Mouse (Mus musculus): ENCODE results near the gene Pknox1.
A peak's percentile ranks its signal among the peaks of the same experiment; 100 is the strongest.
"Not testable (repeated sequence)": the region's sequence is repeated elsewhere in the genome, so short reads cannot be mapped to it uniquely, and the experiment has no call there.

The Pknox1 gene

DNA sequence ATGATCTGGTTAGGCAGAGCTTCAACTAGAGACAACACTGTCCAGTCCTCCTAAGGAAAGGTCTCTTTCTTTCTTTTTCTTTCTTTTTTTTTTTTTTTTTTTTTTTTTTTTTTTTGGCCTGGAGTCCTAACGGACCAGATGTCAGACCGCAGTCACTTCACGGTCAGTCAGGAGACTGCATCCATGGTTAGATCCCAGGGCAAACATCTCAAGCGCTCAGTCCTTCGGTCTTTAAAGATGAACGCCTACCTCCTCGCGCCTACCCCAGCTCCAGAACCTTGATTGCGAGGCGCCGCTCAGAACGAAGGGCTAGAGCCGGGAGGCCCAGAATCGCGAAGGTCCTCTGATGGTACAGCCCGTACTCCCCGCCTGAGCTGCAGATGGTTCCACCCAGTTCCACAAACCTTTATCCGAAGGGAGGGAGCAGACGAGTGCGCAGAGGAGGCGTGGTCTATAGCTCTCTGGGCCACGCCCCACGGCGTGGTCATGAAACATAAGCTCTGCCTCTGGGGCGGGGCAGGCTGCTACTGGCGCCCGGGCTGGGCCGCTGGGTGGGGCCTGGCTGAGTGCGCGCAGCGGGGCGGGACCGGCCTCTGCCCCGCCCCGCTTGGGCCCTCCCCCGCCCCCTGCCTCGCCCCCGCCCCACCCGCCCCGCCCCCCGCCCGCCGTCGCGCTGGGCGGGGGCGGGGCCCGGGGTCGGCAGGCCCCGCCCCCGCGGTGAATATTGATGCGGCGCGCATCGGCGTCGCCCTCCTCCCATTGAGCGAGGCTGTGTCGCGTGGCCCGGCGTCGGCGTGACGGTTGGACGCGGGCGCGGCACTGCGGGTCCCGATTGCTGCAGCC, at the start of gene Pknox1:
Gene Pknox1 (plus strand): TSS at position 720 of the 843 bp plus-strand sequence.
- peak; percentile 100 for DNase-seq (ENCODE audit: low read depth, low spot score)

GRCm38 (mm10) chr17:31519344-31519945, 45.1 kb upstream of the Pknox1 start:
- no peak for DNase-seq (ENCODE audit: low read depth, low spot score)

DNA sequence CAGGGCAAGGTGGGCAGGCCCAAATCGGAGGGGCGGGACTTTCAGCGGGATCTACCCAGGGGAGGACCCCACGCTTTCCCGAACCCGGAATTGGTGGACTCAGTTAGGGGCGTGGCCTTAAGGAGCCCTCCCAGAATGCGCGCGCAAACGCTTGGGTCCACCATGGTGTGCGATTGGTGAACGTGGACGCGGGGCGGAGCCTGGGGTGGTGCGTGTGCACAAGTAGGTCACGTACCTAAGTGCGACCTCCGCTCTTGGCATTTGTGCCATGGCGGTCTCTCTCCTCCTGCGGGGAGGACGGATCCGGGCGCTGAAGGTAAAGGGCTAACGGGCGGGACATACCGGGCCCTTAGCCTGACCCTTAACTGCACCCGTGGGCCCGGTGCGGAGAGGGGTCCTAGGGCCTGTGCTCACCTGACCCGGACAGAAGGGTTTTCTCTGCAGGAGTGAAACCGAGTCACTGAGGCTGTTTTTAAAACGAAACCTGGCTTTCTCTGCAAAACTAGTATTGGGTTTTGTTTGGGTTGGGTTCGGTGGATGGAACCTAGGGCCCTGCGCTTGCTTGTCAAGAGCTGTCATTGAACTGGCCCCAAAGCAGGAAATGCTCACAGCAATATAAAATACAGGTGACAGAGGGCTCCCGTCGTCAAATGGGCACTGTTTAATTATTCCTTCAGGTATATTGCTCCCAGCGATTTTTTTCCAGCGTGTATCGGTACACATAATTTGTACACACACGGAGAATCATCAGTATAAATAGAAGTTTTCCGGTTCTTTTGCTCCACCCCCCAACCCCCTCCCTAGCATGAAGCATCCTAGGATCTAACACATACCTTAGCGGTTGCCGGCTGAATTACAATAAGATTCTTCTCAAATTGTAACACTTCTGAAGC, 44.3 kb upstream of the Pknox1 start, which contains the start of the genes Wdr4 and Ndufv3:
Gene Wdr4 (minus strand): TSS at position 35 of the 893 bp plus-strand sequence.
Gene Ndufv3 (plus strand): TSS at position 170 of the 893 bp plus-strand sequence.
- DNase-seq (ENCODE audit: low read depth, low spot score): peak; percentile 99

- DNase-seq (ENCODE audit: low read depth, low spot score): no peak
Observed at GRCm38 (mm10) chr17:31520895-31521294, 43.6 kb upstream of the Pknox1 start.

DNA sequence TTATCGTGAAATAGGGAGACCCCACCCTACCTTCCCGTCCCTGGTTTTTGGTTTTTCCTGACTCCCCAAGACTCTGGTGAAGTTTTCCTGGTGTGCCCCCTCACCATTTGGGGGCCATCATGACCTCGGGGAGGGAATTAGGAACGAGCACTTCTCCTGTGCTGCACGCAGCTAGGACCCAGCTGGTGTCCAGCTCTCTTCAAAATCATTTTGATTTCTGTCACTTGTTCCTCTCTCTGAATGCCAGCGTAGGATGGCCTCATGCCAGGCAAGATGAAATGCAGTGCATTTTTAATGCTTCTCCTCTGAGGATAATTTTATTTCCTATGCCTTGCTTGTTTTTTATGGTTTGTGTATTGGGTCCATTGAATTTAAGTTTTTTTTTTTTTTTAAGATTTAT, 42.6 kb upstream of the Pknox1 start:
- no peak for DNase-seq (ENCODE audit: low read depth, low spot score)

GRCm38 (mm10) chr17:31525114-31525513, 39.4 kb upstream of the Pknox1 start:
- no peak for DNase-seq (ENCODE audit: low read depth, low spot score)

DNA sequence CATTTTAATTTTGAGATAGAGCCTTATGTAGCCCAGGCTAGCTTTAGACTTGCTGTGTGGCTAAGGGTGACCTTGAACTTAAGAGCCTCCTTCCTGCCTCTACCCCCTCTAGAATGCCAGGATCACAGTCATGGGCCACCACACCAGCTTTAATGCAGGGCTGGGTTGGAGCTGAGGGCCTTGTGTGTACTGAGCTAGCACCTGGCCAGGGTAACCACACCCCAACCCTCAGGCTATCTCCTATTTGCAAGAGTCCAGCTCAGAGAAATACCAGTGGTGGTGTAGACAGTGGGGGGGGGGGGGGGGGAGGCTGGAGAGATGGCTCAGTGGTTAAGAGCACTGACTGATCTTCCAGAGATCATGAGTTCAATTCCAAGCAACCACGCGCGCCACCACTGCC, 38.7 kb upstream of the Pknox1 start:
- no peak for DNase-seq (ENCODE audit: low read depth, low spot score)

DNA sequence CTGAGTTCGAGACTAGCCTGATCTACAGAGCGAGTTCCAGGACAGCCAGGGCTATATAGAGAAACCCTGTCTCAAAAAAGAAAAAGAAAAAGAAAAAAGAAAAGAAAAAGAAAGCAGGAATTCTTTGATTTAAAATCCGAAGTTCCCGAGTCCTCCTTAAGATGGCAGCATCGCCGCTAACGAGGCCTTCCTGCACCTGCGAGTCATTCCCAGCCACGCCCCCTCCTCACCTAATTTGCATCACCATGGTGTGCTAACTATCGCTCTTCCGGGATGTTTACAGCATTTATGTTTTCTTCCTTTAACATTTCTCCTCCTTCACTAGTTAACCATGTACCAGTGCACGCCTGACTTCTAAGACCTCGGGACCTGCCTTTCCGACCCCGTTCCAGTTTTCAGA, 35.2 kb upstream of the Pknox1 start:
- peak; percentile 42 for DNase-seq (ENCODE audit: low read depth, low spot score)

DNA sequence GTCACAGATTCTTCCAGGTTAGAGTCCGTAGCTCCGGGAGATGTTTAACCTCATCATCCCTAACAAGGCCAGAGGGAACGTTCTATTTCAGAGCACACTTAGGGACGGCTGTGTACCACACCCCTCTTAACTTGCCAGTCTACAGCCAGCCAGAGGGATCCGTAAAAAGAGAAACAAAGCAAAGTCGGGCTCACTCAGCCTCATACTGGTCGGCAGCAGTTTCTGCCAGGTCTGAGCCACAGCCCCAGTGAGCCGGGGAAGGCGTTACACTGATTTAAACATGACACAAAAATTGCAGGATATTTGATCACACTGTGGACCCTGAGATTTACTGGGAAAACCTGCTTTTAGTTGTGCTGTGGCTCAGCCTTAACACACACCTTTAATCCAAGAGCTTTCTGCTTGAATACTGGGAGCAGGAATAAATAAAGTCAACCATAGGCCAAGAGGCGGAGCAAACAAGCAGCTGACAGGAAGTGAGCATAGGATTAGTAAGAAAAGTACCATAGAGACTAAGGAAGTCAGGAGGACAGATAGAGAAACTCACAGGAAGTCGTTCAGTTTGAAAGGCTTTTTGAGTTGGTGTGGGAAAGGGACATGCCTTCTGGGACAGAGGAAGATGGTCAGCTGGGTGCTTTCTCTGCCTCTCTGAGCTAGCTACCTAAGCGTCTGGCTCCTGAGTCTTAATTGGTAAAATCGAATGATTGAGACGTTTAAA, 32.9 kb upstream of the Pknox1 start:
- no peak for DNase-seq (ENCODE audit: low read depth, low spot score)

DNA sequence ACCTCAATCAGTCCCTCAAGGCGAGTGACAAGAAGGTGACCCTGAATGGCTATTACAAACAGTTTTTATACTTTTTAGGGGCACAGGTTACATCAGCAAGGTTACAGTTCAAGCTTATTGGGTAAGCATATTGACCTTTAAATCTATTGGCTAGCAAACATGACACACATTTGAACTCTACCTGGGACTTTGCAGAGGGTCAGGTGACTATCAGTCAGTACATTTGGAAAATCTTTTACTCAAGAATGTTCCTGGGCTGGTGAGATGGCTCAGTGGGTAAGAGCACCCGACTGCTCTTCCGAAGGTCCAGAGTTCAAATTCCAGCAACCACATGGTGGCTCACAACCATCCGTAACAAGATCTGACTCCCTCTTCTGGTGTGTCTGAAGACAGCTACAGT, 32.2 kb upstream of the Pknox1 start:
- not testable (repeated sequence) for DNase-seq (ENCODE audit: low read depth, low spot score)

DNA sequence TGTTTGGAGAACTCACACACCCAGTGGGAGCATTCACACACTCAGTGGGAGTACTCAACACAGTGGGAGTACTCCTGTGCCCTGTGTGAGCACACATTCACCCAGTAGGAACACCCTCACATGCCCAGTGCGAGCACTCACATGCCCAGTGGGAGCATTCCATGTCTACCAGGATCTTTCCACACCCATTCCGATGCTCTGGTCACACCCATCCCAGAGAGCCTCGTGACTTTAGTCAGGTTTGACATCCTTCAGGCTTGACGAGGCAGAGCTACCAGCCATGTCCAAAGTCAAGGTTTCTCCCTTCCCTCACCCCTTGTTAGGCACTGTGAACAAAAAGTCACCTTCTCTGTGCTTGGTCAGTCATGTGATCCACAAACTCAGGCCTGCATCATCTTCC, 29.2 kb upstream of the Pknox1 start:
- DNase-seq (ENCODE audit: low read depth, low spot score): no peak

DNA sequence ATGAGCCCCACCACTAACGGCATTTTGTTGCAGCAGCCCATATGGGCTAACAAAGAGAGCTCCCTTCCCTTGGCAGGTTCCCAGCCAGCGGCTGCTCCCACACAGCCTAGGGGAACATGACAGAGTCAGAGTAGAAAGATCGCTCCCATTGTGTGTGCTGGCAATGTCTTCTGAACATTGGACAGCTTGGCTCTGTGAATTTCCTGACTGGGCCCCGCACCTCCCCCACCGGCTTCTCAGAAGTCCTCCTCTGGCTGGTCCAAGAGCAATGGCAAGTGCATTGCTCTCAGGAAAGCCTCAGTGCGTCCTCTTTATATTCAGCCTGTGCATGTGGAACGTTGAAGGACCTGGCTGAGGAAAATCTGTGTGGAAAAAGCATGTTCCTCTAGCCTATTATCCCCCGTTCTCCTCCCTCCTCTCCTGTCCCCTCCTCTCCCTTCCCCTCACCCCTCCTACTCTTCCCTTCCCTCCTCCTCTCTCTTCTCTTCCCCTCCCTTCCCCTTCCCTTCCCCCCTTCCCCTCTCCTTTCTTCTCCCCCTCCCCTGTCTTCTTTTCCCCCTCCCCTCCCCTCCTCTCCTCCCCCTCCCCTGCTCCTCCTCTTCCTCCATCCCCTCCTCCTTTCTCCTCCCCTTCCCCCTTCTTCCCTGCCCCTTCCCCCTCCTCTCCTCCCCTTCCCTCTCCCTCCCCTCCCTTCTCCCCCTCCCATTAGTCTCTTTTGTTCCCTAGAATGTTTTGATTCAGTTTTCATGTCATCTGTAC, 28.5 kb upstream of the Pknox1 start:
- no peak for DNase-seq (ENCODE audit: low read depth, low spot score)

- no peak for DNase-seq (ENCODE audit: low read depth, low spot score)
Observed at GRCm38 (mm10) chr17:31540101-31540500, 24.4 kb upstream of the Pknox1 start.

DNA sequence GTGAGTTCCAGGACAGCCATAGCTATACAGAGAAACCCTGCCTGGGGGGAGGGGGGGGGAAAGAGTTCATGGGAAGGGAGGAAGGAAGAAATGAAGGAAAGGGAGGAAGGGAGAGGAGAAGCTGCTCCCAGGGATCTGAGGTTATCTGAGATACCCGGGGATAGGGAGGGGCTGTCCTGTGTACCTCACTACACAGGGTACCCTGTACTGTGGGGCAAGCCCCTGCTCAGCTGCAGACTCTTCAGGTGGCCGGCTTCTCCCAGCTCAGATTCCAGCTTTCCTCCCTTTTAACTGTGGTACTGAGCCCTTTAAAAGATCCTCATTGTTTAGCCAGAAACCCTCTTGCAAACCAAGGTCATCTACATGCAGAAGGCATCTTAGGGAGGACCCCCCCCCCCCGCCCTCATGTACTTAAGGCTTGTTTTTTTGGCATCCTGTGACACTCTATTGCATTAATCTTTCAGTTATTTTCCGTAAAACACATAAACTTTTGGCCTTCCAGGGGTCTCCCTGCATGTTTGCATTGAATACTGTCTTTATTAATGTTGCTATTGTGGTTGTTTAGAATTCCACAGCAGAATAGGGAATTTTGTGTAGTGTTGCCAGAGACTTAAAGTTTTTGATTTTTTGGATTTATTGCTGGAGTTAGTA, 23.6 kb upstream of the Pknox1 start:
- no peak for DNase-seq (ENCODE audit: low read depth, low spot score)

DNA sequence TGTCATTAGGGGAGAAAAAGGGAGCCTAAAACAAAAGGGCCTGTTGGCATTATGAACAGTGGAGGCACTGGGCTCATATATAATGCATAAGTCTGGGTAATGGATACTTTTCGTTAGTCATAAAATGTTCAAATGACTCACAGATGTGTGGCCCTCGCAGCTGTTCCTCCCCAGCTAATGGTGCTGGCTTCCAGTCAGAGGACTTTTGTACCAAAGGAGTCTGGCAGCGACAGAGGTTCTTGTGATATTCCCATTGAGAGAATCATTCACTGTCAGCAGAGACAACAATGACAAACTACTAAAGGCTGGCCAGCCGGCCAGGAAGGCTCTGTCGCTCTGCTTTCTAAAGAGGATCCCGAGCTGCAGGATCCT, 23.1 kb upstream of the Pknox1 start:
- DNase-seq (ENCODE audit: low read depth, low spot score): no peak

- DNase-seq (ENCODE audit: low read depth, low spot score): no peak
Observed at GRCm38 (mm10) chr17:31543574-31543973, 21.0 kb upstream of the Pknox1 start.

GRCm38 (mm10) chr17:31546444-31547196, 17.9 kb upstream of the Pknox1 start:
- DNase-seq (ENCODE audit: low read depth, low spot score): no peak

GRCm38 (mm10) chr17:31547974-31548373, 16.6 kb upstream of the Pknox1 start:
- DNase-seq (ENCODE audit: low read depth, low spot score): no peak

- no peak for DNase-seq (ENCODE audit: low read depth, low spot score)
Observed at GRCm38 (mm10) chr17:31549389-31549788, 15.1 kb upstream of the Pknox1 start.
